Mouse (Mus musculus) erythroblast, embryonic 14.5 days (primary cell): ENCODE measurements around the gene Wee2.

Experiments
- GATA1 ChIP-seq: IDR thresholded peaks from 2 replicates; pipeline ENCODE4 v1.6.1; 2012; ENCODE audit warnings: low read length, inconsistent platforms, mixed read lengths
- TAL1 ChIP-seq: IDR thresholded peaks from 3 replicates; pipeline ENCODE4 v1.6.1; 2012; ENCODE audit warnings: low read length, inconsistent platforms, mixed read lengths

DNA sequence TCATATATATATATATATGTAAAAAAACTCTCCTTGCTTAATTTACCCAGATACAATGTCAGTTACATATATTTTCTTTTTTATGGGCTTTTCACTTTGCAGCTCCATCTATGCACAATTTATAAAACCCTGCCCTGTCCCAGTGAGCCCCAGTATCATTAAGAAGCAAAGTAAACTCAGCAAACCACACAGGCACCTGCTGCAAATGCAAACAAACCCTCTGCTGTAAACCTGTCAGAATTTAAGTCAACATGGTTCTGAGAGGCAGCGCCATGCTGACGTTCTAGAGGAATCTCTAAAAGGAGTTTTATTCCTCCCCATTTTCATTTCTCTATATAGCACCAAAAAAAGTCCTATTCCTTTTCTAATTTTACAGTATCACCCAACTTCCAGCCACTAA is 36.9 kb upstream of the Wee2 start:
- no peak for TF ChIP-seq GATA1
- TF ChIP-seq TAL1 = no peak
